Mouse (Mus musculus): Measurements from ENCODE around the gene Gm3264.
A peak's percentile ranks its signal among the peaks of the same experiment; 100 is the strongest.
"Not testable (repeated sequence)": the region's sequence is repeated elsewhere in the genome, so short reads cannot be mapped to it uniquely, and the experiment has no call there.

Gene Gm3264

DNA sequence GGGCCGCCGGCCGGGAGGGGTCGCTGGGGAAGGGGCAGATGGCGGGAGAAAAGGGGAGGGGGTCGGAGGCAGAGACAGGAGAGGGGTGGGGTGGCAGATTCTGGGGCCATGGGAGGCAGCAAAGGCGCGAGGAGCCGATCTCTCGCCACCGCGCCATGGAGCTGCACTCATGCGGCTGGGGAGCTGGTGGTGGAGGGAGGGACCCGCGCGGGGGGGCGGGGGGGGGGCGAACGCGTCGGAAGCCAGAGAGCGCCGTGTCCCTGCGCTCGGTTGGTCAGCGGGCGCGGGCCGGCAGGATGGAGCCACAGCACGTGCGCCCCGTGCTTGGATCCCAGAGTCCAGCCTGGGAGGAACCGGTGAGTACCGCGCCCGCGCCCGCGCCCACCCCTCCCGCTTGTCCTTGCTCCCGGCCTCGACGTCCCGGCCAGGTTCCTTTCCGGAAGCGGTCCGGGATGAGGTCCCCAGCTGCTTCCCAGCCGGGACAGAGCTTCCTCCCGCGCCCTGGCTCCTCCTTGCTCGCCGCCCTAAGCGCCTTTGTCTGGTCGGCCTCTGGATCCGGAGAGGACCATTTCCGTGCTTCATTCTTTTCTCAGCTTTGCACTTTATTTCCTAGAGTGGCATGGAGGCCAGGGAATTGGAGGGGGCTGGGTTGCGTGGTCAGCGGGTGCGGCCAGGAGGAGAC lies at the start of gene Gm3264:
Gene Gm3264 (plus strand): TSS at position 278 of the 682 bp plus-strand sequence.
- DNase-seq (ENCODE audit: low read depth, low spot score), result peak; percentile 6

GRCm38 (mm10) chr14:4806421-4806820 lies 49.0 kb upstream of the Gm3264 start:
- not testable (repeated sequence) for DNase-seq (ENCODE audit: low read depth, low spot score)

DNA sequence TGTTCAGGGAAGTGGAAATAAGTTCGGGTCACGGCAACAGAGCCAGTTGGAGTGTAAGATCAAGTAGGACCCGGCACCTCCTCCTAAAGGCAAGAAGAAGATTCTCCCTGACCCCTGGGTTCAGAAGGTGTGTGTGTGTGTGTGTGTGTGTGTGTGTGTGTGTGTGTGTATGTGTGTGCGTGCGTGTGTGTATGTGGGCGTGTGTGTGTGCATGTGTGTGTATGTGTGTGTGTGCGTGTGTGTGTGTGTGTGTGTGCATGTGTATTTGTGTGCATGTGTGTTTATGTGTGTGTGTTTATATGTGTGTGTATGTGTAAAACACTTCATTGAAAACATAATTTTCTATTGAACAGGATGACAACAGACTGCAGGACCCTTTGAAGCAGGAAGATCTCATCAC lies 33.4 kb upstream of the Gm3264 start:
- DNase-seq (ENCODE audit: low read depth, low spot score), result not testable (repeated sequence)

GRCm38 (mm10) chr14:4837806-4838205 lies 17.6 kb upstream of the Gm3264 start, which contains the start of gene Gm3269:
Gm3269 (plus strand) TSS chr14:4838106.
- not testable (repeated sequence) for DNase-seq (ENCODE audit: low read depth, low spot score)

DNA sequence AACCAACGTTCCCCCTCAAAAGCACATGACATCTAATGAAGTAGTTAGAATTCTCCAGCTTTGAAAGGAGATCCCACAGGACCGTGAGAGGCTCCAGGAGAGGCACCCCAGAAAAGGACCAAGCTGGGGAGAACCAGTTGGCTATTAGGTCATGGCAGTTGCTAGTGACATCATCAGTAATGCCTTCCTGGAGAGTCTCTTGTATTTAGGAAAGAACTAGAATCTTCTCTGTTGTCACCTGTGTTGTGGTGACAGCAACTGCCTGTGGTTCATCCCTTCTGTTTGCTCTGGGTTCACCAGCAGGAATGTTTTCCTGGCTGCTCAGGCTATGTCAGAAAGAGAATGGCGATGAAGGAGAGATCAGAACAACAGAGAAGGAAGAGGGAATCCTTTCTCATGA lies 36.7 kb downstream of the Gm3264 start, which contains the start of gene Gm3278:
Gene Gm3278 (plus strand): TSS at position 301 of the 400 bp plus-strand sequence.
- DNase-seq (ENCODE audit: low read depth, low spot score), result not testable (repeated sequence)
